Mouse (Mus musculus) thymus, postnatal 25 days (tissue): Measurements from ENCODE around the gene Scamp3.

Experiments used
- DNase-seq: peaks from one replicate; pipeline ENCODE4 v3.0.0; 2022

The Scamp3 gene

GRCm38 (mm10) chr3:89227307-89228179, 50.3 kb downstream of the Scamp3 start:
- peak; percentile 44 for DNase-seq

GRCm38 (mm10) chr3:89228180-89228549, 50.9 kb downstream of the Scamp3 start:
- peak; percentile 88 for DNase-seq

GRCm38 (mm10) chr3:89228836-89229235, 51.6 kb downstream of the Scamp3 start, which contains the start of gene Muc1:
Gene Muc1, plus strand, starts transcription at chr3:89229057.
- DNase-seq, result no peak

- DNase-seq, result no peak
These were observed 52.0 kb downstream of the Scamp3 start for GRCm38 (mm10) chr3:89229276-89229675.

DNA sequence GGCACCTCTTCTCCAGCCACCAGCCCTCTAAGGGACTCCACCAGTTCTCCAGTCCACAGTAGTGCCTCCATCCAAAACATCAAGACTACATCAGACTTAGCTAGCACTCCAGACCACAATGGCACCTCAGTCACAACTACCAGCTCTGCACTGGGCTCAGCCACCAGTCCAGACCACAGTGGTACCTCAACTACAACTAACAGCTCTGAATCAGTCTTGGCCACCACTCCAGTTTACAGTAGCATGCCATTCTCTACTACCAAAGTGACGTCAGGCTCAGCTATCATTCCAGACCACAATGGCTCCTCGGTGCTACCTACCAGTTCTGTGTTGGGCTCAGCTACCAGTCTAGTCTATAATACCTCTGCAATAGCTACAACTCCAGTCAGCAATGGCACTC, 53.3 kb downstream of the Scamp3 start:
- no peak for DNase-seq

- no peak for DNase-seq
These were observed 54.1 kb downstream of the Scamp3 start for GRCm38 (mm10) chr3:89231345-89231744.

DNA sequence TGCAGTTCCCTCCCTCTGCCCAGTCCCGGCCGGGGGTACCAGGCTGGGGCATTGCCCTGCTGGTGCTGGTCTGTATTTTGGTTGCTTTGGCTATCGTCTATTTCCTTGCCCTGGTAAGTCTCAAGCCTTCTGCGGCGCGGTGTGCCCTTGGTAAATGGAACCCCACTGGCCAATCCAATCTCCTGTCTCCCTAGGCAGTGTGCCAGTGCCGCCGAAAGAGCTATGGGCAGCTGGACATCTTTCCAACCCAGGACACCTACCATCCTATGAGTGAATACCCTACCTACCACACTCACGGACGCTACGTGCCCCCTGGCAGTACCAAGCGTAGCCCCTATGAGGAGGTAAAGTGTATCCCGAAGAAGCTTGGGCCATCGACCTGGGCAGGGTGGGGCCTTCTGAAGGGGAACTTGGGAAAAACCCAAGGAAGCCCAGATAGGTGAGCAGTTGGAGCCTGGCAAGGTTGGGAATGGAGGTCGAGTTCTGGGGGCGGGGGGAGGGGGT, 54.6 kb downstream of the Scamp3 start:
- DNase-seq, result no peak
